Mouse (Mus musculus): Measurements from ENCODE around the gene D630003M21Rik. TPM values are rescaled to one million over a fixed set of nuclear protein-coding genes. Genes with fewer than 3 reads are reported as not detected.

D630003M21Rik gene
- polyA plus RNA-seq, 1 experiment, result 0.34 TPM

DNA sequence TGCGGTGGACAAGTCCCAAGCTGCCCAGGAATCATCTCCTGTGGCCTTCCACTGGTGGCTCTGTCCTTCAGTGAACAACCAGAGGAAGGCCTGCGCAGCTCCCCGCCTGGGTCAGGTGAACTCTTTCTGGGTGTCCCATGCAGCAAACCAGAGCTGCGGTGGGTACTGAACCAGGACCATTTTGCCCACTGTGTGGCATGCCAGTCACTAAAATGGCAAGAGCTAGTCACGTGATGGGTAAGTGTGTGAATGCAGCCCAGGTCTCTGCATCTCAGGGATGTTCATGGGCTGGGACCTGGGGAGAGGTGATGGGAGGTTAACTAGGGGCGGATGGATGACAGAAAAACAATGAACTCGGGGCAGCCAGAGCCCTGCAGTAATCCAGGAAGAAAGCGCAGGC, 41.0 kb upstream of the D630003M21Rik start:
- no peaks in the 10 kb centered on the region for H3K4me1 ChIP-seq (ENCODE audit: control insufficient read depth, insufficient read depth, low read length)
- no peaks in the 10 kb centered on the region for H3K36me3 ChIP-seq (ENCODE audit: control insufficient read depth, insufficient read depth, low read length, poor library complexity, severe bottlenecking)
- H3K27me3 ChIP-seq (ENCODE audit: control insufficient read depth, insufficient read depth, low read length, poor library complexity, severe bottlenecking), result no peaks in the 10 kb centered on the region
- H3K27ac ChIP-seq (ENCODE audit: insufficient read depth, low read length), result no peak overlapping the region
- TF ChIP-seq CTCF (IDR thresholded peaks at IDR 0.05; ENCODE audit: low read depth, low read length) (no peak), POLR2A (IDR thresholded peaks at IDR 0.05; ENCODE audit: insufficient read depth, low read length) (no peak), EP300 (IDR thresholded peaks at IDR 0.05; ENCODE audit: insufficient read depth, low read depth, low read length) (no peak)
- H3K4me3 ChIP-seq (ENCODE audit: low read depth, low read length), result no peak overlapping the region
- no peaks in the 10 kb centered on the region for H3K9me3 ChIP-seq (replicated peaks; ENCODE audit: control insufficient read depth, insufficient read depth, low read length, poor library complexity, severe bottlenecking)
- H3K9ac ChIP-seq (ENCODE audit: low read depth, poor library complexity, severe bottlenecking), result no peak overlapping the region

DNA sequence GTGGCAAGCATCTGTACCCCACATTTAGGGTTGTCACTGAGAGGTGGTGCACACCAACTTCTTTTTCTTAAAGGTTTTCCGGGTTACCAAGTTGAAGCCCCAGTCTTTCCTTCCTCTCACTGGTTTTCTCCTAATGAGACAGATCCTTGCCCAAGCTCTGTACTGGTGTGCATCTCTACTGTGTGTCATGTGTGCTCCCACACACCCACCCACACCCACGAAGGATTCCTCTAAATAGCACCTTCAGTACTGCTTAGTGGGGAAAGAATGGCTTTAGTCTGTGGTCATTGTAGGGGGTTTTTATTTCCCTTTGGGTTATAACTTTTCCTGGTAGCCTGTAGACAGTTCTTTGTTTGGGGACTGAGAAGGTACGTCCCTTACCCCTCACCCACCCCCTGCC, 35.9 kb upstream of the D630003M21Rik start:
- H3K9ac ChIP-seq (ENCODE audit: low read depth, poor library complexity, severe bottlenecking), result no peak overlapping the region

DNA sequence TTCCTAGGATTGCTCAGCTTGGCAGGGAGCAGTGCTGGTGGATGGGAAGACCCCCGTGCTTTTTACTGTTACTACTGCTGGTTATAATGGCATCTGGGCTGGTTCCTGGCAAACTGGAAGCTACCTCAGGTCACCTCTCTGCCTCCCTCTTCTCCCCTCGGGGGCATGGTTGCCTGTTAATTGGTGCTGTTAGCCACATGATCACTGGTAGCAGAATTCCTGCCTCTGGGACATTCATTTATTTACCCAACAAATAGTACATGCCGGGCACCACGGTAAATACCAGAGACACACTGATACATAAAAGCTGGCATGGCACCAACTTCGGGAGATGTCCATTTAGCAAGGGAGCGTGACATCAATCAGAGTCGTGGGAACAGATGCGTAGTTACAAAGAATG, 30.5 kb upstream of the D630003M21Rik start:
- H3K9me3 ChIP-seq (replicated peaks; ENCODE audit: control insufficient read depth, insufficient read depth, low read length, poor library complexity, severe bottlenecking), result no peaks in the 10 kb centered on the region
- H3K4me1 ChIP-seq (ENCODE audit: control insufficient read depth, insufficient read depth, low read length), result no peaks in the 10 kb centered on the region
- no peaks in the 10 kb centered on the region for H3K27me3 ChIP-seq (ENCODE audit: control insufficient read depth, insufficient read depth, low read length, poor library complexity, severe bottlenecking)
- H3K9ac ChIP-seq (ENCODE audit: low read depth, poor library complexity, severe bottlenecking), result no peak overlapping the region
- no peak overlapping the region for H3K27ac ChIP-seq (ENCODE audit: insufficient read depth, low read length)
- no peak overlapping the region for H3K4me3 ChIP-seq (ENCODE audit: low read depth, low read length)
- no peak for TF ChIP-seq POLR2A (IDR thresholded peaks at IDR 0.05; ENCODE audit: insufficient read depth, low read length)
- TF ChIP-seq EP300 (IDR thresholded peaks at IDR 0.05; ENCODE audit: insufficient read depth, low read depth, low read length), result no peak
- TF ChIP-seq CTCF (IDR thresholded peaks at IDR 0.05; ENCODE audit: low read depth, low read length), result no peak
- H3K36me3 ChIP-seq (ENCODE audit: control insufficient read depth, insufficient read depth, low read length, poor library complexity, severe bottlenecking), result no peaks in the 10 kb centered on the region

More for the DNA sequence above, 35.9 kb upstream of the D630003M21Rik start:
- Histone ChIP-seq H3K27ac (ENCODE audit: insufficient read depth, low read length) (no peak overlapping the region), H3K4me3 (ENCODE audit: low read depth, low read length) (no peak overlapping the region), H3K9me3 (replicated peaks; ENCODE audit: control insufficient read depth, insufficient read depth, low read length, poor library complexity, severe bottlenecking) (no peaks in the 10 kb centered on the region), H3K27me3 (ENCODE audit: control insufficient read depth, insufficient read depth, low read length, poor library complexity, severe bottlenecking) (no peaks in the 10 kb centered on the region), H3K4me1 (ENCODE audit: control insufficient read depth, insufficient read depth, low read length) (no peaks in the 10 kb centered on the region), H3K36me3 (ENCODE audit: control insufficient read depth, insufficient read depth, low read length, poor library complexity, severe bottlenecking) (no peaks in the 10 kb centered on the region)
- TF ChIP-seq EP300 (IDR thresholded peaks at IDR 0.05; ENCODE audit: insufficient read depth, low read depth, low read length), result no peak
- no peak for TF ChIP-seq POLR2A (IDR thresholded peaks at IDR 0.05; ENCODE audit: insufficient read depth, low read length)
- no peak for TF ChIP-seq CTCF (IDR thresholded peaks at IDR 0.05; ENCODE audit: low read depth, low read length)

DNA sequence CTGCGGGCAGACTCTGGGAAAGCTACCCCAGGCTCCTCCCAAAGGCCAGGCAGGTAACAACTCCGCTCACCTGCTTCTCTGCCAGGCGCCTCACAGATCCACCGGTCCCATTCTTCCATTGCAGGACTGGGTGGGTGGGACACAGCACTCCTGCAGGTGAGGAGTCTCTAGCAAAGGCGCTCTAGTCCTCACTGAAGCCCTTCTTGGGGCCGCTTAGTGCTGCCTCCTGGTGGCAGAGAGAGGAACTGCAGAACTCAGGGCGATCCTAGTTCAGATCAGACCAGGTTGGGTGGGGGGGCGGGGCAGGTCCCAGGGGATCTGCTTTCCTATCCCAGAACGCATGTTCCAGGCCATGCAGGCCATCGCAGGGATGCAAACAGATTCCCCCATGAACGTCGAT, 29.8 kb upstream of the D630003M21Rik start:
- TF ChIP-seq CTCF (IDR thresholded peaks at IDR 0.05; ENCODE audit: low read depth, low read length) (peak; percentile 84), POLR2A (IDR thresholded peaks at IDR 0.05; ENCODE audit: insufficient read depth, low read length) (no peak), EP300 (IDR thresholded peaks at IDR 0.05; ENCODE audit: insufficient read depth, low read depth, low read length) (no peak)
- H3K9me3 ChIP-seq (replicated peaks; ENCODE audit: control insufficient read depth, insufficient read depth, low read length, poor library complexity, severe bottlenecking), result no peaks in the 10 kb centered on the region
- H3K9ac ChIP-seq (ENCODE audit: low read depth, poor library complexity, severe bottlenecking), result 0 out of 2 replicates have a peak overlapping the region, but pooled peaks have one; percentile 22
- no peaks in the 10 kb centered on the region for H3K36me3 ChIP-seq (ENCODE audit: control insufficient read depth, insufficient read depth, low read length, poor library complexity, severe bottlenecking)
- no peaks in the 10 kb centered on the region for H3K4me1 ChIP-seq (ENCODE audit: control insufficient read depth, insufficient read depth, low read length)
- H3K4me3 ChIP-seq (ENCODE audit: low read depth, low read length), result peak overlapping the region; percentile 20; the same call in 1 of the 2 replicates
- H3K27ac ChIP-seq (ENCODE audit: insufficient read depth, low read length), result no peak overlapping the region
- no peaks in the 10 kb centered on the region for H3K27me3 ChIP-seq (ENCODE audit: control insufficient read depth, insufficient read depth, low read length, poor library complexity, severe bottlenecking)

DNA sequence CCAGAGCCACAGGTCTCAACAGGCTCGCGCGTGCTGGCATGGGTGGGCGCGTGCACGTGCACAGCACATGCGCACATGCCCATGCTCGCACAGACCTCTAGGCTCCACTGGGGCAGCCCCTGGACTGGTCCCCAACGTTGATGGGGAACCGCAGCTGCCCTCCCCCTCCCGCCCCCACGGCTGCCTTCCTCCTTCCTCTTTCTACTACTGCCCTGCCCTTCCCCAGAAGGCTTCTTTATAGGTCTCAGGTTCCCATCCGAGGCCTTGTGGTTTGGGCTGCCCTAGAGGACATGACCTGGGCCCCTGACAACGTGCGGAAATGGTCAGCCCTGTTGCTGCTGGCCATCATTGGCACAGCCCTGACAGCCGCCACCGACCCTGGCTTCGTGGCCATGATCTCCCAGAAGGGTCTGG, 29.0 kb upstream of the D630003M21Rik start, which contains the start of gene Bpi:
Gene Bpi (plus strand): TSS at position 90 of the 414 bp plus-strand sequence.
- Histone ChIP-seq H3K36me3 (ENCODE audit: control insufficient read depth, insufficient read depth, low read length, poor library complexity, severe bottlenecking) (no peaks in the 10 kb centered on the region), H3K4me1 (ENCODE audit: control insufficient read depth, insufficient read depth, low read length) (no peaks in the 10 kb centered on the region), H3K27me3 (ENCODE audit: control insufficient read depth, insufficient read depth, low read length, poor library complexity, severe bottlenecking) (no peaks in the 10 kb centered on the region), H3K4me3 (ENCODE audit: low read depth, low read length) (peak within 1 kb of the TSS; percentile 20; the same call in 1 of the 2 replicates), H3K9ac (ENCODE audit: low read depth, poor library complexity, severe bottlenecking) (0 out of 2 replicates have a peak within 1 kb of the TSS, but pooled peaks have one; percentile 22), H3K27ac (ENCODE audit: insufficient read depth, low read length) (no peak within 1 kb of the TSS), H3K9me3 (replicated peaks; ENCODE audit: control insufficient read depth, insufficient read depth, low read length, poor library complexity, severe bottlenecking) (no peaks in the 10 kb centered on the region)
- TF ChIP-seq POLR2A (IDR thresholded peaks at IDR 0.05; ENCODE audit: insufficient read depth, low read length), result no peak
- no peak for TF ChIP-seq CTCF (IDR thresholded peaks at IDR 0.05; ENCODE audit: low read depth, low read length)
- no peak for TF ChIP-seq EP300 (IDR thresholded peaks at IDR 0.05; ENCODE audit: insufficient read depth, low read depth, low read length)

DNA sequence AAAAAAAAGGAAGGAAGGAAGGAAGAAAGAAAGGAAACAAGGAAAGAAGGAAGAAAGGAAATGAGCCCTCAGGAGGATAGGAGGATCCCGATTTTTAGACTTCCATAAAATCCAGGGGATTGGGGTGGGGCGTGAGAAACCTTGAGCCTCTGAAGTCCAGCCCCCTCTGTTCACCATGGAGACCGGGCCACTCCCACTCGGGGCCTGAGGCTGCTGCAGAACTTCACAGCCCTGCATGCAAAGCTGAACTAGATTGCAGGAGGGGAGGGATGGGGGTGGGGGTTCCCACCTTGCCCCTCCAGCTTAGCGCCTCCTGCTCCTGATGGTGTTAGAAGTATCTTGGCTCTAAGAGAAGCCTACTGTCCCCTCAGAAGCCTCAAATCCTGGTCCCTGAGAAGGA, 27.9 kb upstream of the D630003M21Rik start:
- Histone ChIP-seq H3K36me3 (ENCODE audit: control insufficient read depth, insufficient read depth, low read length, poor library complexity, severe bottlenecking) (no peaks in the 10 kb centered on the region), H3K9me3 (replicated peaks; ENCODE audit: control insufficient read depth, insufficient read depth, low read length, poor library complexity, severe bottlenecking) (no peaks in the 10 kb centered on the region), H3K27me3 (ENCODE audit: control insufficient read depth, insufficient read depth, low read length, poor library complexity, severe bottlenecking) (no peaks in the 10 kb centered on the region), H3K4me3 (ENCODE audit: low read depth, low read length) (no peak overlapping the region), H3K27ac (ENCODE audit: insufficient read depth, low read length) (no peak overlapping the region), H3K9ac (ENCODE audit: low read depth, poor library complexity, severe bottlenecking) (no peak overlapping the region), H3K4me1 (ENCODE audit: control insufficient read depth, insufficient read depth, low read length) (no peaks in the 10 kb centered on the region)
- TF ChIP-seq EP300 (IDR thresholded peaks at IDR 0.05; ENCODE audit: insufficient read depth, low read depth, low read length), result no peak
- TF ChIP-seq POLR2A (IDR thresholded peaks at IDR 0.05; ENCODE audit: insufficient read depth, low read length), result no peak
- no peak for TF ChIP-seq CTCF (IDR thresholded peaks at IDR 0.05; ENCODE audit: low read depth, low read length)

Data from ES-Bruce4 (cell line).